Comparison of ENCODE assay signal across 16 mouse cellular contexts in genomic region chr3:21891819-21892480, GRCm38 (mm10).
DNase-seq lines count a peak whose midpoint lies in the region; ATAC-seq and TF ChIP-seq lines count a peak whose summit lies in the region.
"Had no signal": no experiment of that assay in that cellular context is flagged by ENCODE, and none has a peak within 500 bp of the region (broad histone marks: within the 10 kb centered on the region; RNA-seq: fewer than 3 reads in every experiment).

No protein-coding gene starts in this region.

- H3K27ac ChIP-seq in embryonic facial prominence, embryonic 11.5 days (replicated peaks; ENCODE audit: low read depth, low read length): no peak overlapping the region
- H3K27ac ChIP-seq in hindbrain, embryonic 15.5 days (replicated peaks): peak overlapping the region; percentile 45; the same call in 1 of the 2 replicates
- 0 out of 2 replicates have a peak overlapping the region, but pooled peaks have one; percentile 46 for H3K27ac ChIP-seq in neural tube, embryonic 12.5 days
- no peak overlapping the region for H3K27ac ChIP-seq in intestine, postnatal 0 days (ENCODE audit: low read depth, low read length)
- no peak overlapping the region for H3K27ac ChIP-seq in gastrocnemius, adult 2 months
- H3K27ac ChIP-seq: limb, embryonic 12.5 days had no signal

- TF ChIP-seq CTCF in intestine, postnatal 0 days (IDR thresholded peaks at IDR 0.05; ENCODE audit: low read depth): no peak
- TF ChIP-seq CTCF in gastrocnemius, adult 2 months (IDR thresholded peaks at IDR 0.05): no peak

- no peak overlapping the region for H3K4me2 ChIP-seq in embryonic facial prominence, embryonic 11.5 days (ENCODE audit: low read depth, low read length)
- H3K4me2 ChIP-seq in hindbrain, embryonic 15.5 days: no peak overlapping the region
- H3K4me2 ChIP-seq in neural tube, embryonic 12.5 days (replicated peaks): peak overlapping the region; percentile 30; the same call in 1 of the 2 replicates
- H3K4me2 ChIP-seq in intestine, postnatal 0 days (replicated peaks; ENCODE audit: low read depth): no peak overlapping the region
- H3K4me2 ChIP-seq: heart, embryonic 11.5 days; limb, embryonic 12.5 days had no signal

- H3K9me3 ChIP-seq in embryonic facial prominence, embryonic 11.5 days (replicated peaks; ENCODE audit: control insufficient read depth, low read length): no peaks in the 10 kb centered on the region
- H3K9me3 ChIP-seq in hindbrain, embryonic 15.5 days: no peaks in the 10 kb centered on the region
- no peaks in the 10 kb centered on the region for H3K9me3 ChIP-seq in neural tube, embryonic 12.5 days
- no peaks in the 10 kb centered on the region for H3K9me3 ChIP-seq in intestine, postnatal 0 days (ENCODE audit: control insufficient read depth)
- H3K9me3 ChIP-seq: G1E; limb, embryonic 12.5 days had no signal

- DNase-seq in ZHBTc4 (ENCODE audit: low read depth, low spot score): peak; percentile 93
- peak; percentile 46 for DNase-seq in embryonic facial prominence, embryonic 11.5 days (ENCODE audit: low spot score)
- no peak for DNase-seq in testis, postnatal 14 days (ENCODE audit: low spot score)
- DNase-seq in spleen, postnatal 14 days (ENCODE audit: low spot score in 2 of 2): no peak
- no peak for DNase-seq in gastrocnemius, adult 2 months
- DNase-seq: adrenal gland, postnatal 10 days; cerebellum, adult 2 months; lung, postnatal 14 days; right cerebral cortex, postnatal 4 days; thymus, adult 2 months had no signal

- H3K4me3 ChIP-seq in embryonic facial prominence, embryonic 11.5 days (ENCODE audit: low read depth, low read length): no peak overlapping the region
- H3K4me3 ChIP-seq in hindbrain, embryonic 15.5 days: no peak overlapping the region
- no peak overlapping the region for H3K4me3 ChIP-seq in neural tube, embryonic 12.5 days
- H3K4me3 ChIP-seq in intestine, postnatal 0 days (ENCODE audit: low read depth, low read length): no peak overlapping the region
- H3K4me3 ChIP-seq in gastrocnemius, adult 2 months: no peak overlapping the region
- H3K4me3 ChIP-seq: limb, embryonic 12.5 days had no signal

- H3K9ac ChIP-seq in embryonic facial prominence, embryonic 11.5 days (replicated peaks; ENCODE audit: low read length): no peak overlapping the region
- no peak overlapping the region; the same call in 1 of the 2 replicates for H3K9ac ChIP-seq in hindbrain, embryonic 15.5 days
- no peak overlapping the region for H3K9ac ChIP-seq in neural tube, embryonic 12.5 days
- H3K9ac ChIP-seq in intestine, postnatal 0 days (ENCODE audit: low read depth, low read length): no peak overlapping the region
- H3K9ac ChIP-seq: limb, embryonic 12.5 days had no signal

- intact Hi-C loops in gastrocnemius, adult 2 months (cut with DNase I): no loop called here

- no peaks in the 10 kb centered on the region for H3K27me3 ChIP-seq in embryonic facial prominence, embryonic 11.5 days (ENCODE audit: control insufficient read depth, insufficient read depth, low read length)
- H3K27me3 ChIP-seq in hindbrain, embryonic 15.5 days: no peaks in the 10 kb centered on the region
- no peaks in the 10 kb centered on the region for H3K27me3 ChIP-seq in neural tube, embryonic 12.5 days (replicated peaks)
- no peaks in the 10 kb centered on the region for H3K27me3 ChIP-seq in intestine, postnatal 0 days (replicated peaks; ENCODE audit: control insufficient read depth, insufficient read depth, low read length)
- H3K27me3 ChIP-seq: limb, embryonic 12.5 days had no signal

- ATAC-seq in embryonic facial prominence, embryonic 11.5 days (replicated peaks; ENCODE audit: insufficient number of reproducible peaks, low FRiP score, low TSS enrichment, low read depth): peak; percentile 57; the same call in 1 of the 2 replicates
- 0 out of 2 replicates have a peak, but pooled peaks have one; percentile 23 for ATAC-seq in hindbrain, embryonic 15.5 days (ENCODE audit: low FRiP score, low read depth)
- peak; percentile 90 for ATAC-seq in neural tube, embryonic 12.5 days (ENCODE audit: low FRiP score, low read depth)
- ATAC-seq in intestine, postnatal 0 days: no peak

- 12% methylated on average over 7 of the region's 7 CpGs for WGBS in embryonic facial prominence, embryonic 11.5 days
- 8% methylated on average over 7 of the region's 7 CpGs for WGBS in hindbrain, embryonic 15.5 days
- WGBS in neural tube, embryonic 12.5 days: 10% methylated on average over 7 of the region's 7 CpGs
- 60% methylated on average over 7 of the region's 7 CpGs for WGBS in intestine, postnatal 0 days

- no peaks in the 10 kb centered on the region for H3K4me1 ChIP-seq in embryonic facial prominence, embryonic 11.5 days (ENCODE audit: control insufficient read depth, insufficient read depth, low read length)
- H3K4me1 ChIP-seq in hindbrain, embryonic 15.5 days (replicated peaks): peaks cover 11% of the 10 kb centered on the region
- H3K4me1 ChIP-seq in neural tube, embryonic 12.5 days: peaks cover 9% of the 10 kb centered on the region; the same call in 1 of the 2 replicates
- H3K4me1 ChIP-seq in intestine, postnatal 0 days (replicated peaks; ENCODE audit: control insufficient read depth, insufficient read depth, low read length): no peaks in the 10 kb centered on the region; the same call in 1 of the 2 replicates

- no peaks in the 10 kb centered on the region for H3K36me3 ChIP-seq in embryonic facial prominence, embryonic 11.5 days (replicated peaks; ENCODE audit: control insufficient read depth, insufficient read depth, low read depth, low read length)
- no peaks in the 10 kb centered on the region for H3K36me3 ChIP-seq in hindbrain, embryonic 15.5 days
- no peaks in the 10 kb centered on the region for H3K36me3 ChIP-seq in neural tube, embryonic 12.5 days
- no peaks in the 10 kb centered on the region for H3K36me3 ChIP-seq in intestine, postnatal 0 days (ENCODE audit: control insufficient read depth, insufficient read depth)
- H3K36me3 ChIP-seq: G1E; limb, embryonic 12.5 days had no signal

Comparison
In these comparisons a context has a peak if more than half of its experiments do, and no peak if none do; other contexts are left out.
1. DNase-seq: peak in ZHBTc4 (single experiment) and embryonic facial prominence, embryonic 11.5 days (single experiment); none in testis, postnatal 14 days (single experiment), spleen, postnatal 14 days (0 of 2) and gastrocnemius, adult 2 months (single experiment).
2. H3K27ac ChIP-seq: peak in hindbrain, embryonic 15.5 days (single experiment) and neural tube, embryonic 12.5 days (single experiment); none in embryonic facial prominence, embryonic 11.5 days (single experiment), intestine, postnatal 0 days (single experiment) and gastrocnemius, adult 2 months (single experiment).